ENCODE assay signal across 40 mouse cellular contexts in the genomic region with DNA sequence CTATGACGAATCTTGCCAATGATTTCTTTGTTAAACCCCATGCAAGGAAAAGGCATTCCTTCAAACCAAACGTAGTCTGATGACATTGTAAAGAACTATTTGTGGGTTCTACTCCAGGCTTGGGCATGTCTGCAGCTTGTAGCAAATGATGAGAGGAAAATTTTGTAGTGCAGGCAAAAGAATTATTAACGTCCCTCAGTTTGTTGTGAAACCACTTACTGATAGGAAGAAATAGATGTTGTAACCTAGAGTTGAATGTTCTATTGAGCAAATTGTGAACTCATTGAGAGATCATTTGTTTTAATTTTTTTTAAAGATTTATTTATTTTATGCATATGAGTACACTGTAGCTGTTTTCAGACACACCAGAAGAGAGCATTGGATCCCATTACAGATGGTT. TPM values are rescaled to one million over a fixed set of nuclear protein-coding genes. Genes with fewer than 3 reads are reported as not detected.
"Had no signal": no experiment of that assay in that cellular context is flagged by ENCODE, and none has a peak within 500 bp of the region (broad histone marks: within the 10 kb centered on the region; RNA-seq: fewer than 3 reads in every experiment).

No protein-coding gene starts in this region.

- DNase-seq: cerebellum, adult 8-10 months; cerebellum, adult 9-10 months; cerebellum, adult 9-11 months; cerebellum, postnatal 10 days; cerebellum, postnatal 14 days; cerebellum, postnatal 25 days; cerebellum, postnatal 36 days; embryo, embryonic 11 days; forebrain, postnatal 0 days; gastrocnemius, adult 2 months; gastrocnemius, postnatal 10 days; gastrocnemius, postnatal 14 days; gastrocnemius, postnatal 25 days; gastrocnemius, postnatal 36 days; heart, adult 11 months; heart, adult 18-20 months; heart, adult 2 months had no signal

- H3K4me1 ChIP-seq: embryonic facial prominence, embryonic 10.5 days; embryonic facial prominence, embryonic 12.5 days; embryonic facial prominence, embryonic 13.5 days; embryonic facial prominence, embryonic 15.5 days; forebrain, embryonic 10.5 days; forebrain, embryonic 12.5 days; forebrain, embryonic 13.5 days; forebrain, embryonic 15.5 days had no signal

- H3K27me3 ChIP-seq: embryonic facial prominence, embryonic 12.5 days; embryonic facial prominence, embryonic 13.5 days; embryonic facial prominence, embryonic 15.5 days; forebrain, embryonic 12.5 days; forebrain, embryonic 13.5 days; forebrain, embryonic 15.5 days had no signal

- H3K9me3 ChIP-seq: embryonic facial prominence, embryonic 12.5 days had no signal

- H3K36me3 ChIP-seq: embryonic facial prominence, embryonic 10.5 days; embryonic facial prominence, embryonic 12.5 days; embryonic facial prominence, embryonic 13.5 days; embryonic facial prominence, embryonic 15.5 days; forebrain, embryonic 10.5 days; forebrain, embryonic 12.5 days; forebrain, embryonic 15.5 days had no signal

- ATAC-seq: forebrain, embryonic 13.5 days; forebrain, embryonic 14.5 days; forebrain, embryonic 15.5 days; forebrain, embryonic 16.5 days; forebrain, postnatal 0 days had no signal

- H3K27ac ChIP-seq: embryonic facial prominence, embryonic 10.5 days; embryonic facial prominence, embryonic 12.5 days; embryonic facial prominence, embryonic 13.5 days; embryonic facial prominence, embryonic 15.5 days; forebrain, embryonic 10.5 days; forebrain, embryonic 12.5 days; forebrain, embryonic 13.5 days; forebrain, embryonic 15.5 days; gastrocnemius, adult 2 months; heart, adult 2 months had no signal

- H3K4me2 ChIP-seq: embryonic facial prominence, embryonic 12.5 days; embryonic facial prominence, embryonic 13.5 days; embryonic facial prominence, embryonic 15.5 days; forebrain, embryonic 12.5 days; forebrain, embryonic 13.5 days; forebrain, embryonic 15.5 days had no signal

- H3K9ac ChIP-seq: embryonic facial prominence, embryonic 12.5 days; embryonic facial prominence, embryonic 13.5 days; embryonic facial prominence, embryonic 15.5 days; forebrain, embryonic 12.5 days; forebrain, embryonic 13.5 days; forebrain, embryonic 15.5 days; forebrain, postnatal 0 days had no signal

- H3K4me3 ChIP-seq: embryonic facial prominence, embryonic 10.5 days; embryonic facial prominence, embryonic 12.5 days; embryonic facial prominence, embryonic 13.5 days; embryonic facial prominence, embryonic 15.5 days; erythroblast, embryonic 14.5 days; forebrain, embryonic 10.5 days; forebrain, embryonic 12.5 days; forebrain, embryonic 13.5 days; forebrain, embryonic 15.5 days; gastrocnemius, adult 2 months; heart, adult 2 months had no signal

RNA-seq across cellular contexts. Expression of gene Sult2a7, which starts 1.1 kb away (rescaled TPM):
- total RNA-seq: common myeloid progenitor, adult 5-6 weeks; forebrain, postnatal 0 days; gastrocnemius, adult 18-20 months; gastrocnemius, adult 2 months; gastrocnemius, adult 8-10 months; gastrocnemius, postnatal 10 days; gastrocnemius, postnatal 14 days; gastrocnemius, postnatal 25 days; gastrocnemius, postnatal 36 days; gastrocnemius, postnatal 4 days; granulocyte monocyte progenitor cell, adult 5-6 weeks; heart, adult 18-20 months; heart, adult 2 months; heart, adult 8-10 months had no signal
- polyA plus RNA-seq: cortical plate, adult 2 months; embryonic facial prominence, embryonic 10.5 days; embryonic facial prominence, embryonic 11.5 days; embryonic facial prominence, embryonic 12.5 days; embryonic facial prominence, embryonic 13.5 days; embryonic facial prominence, embryonic 14.5 days; embryonic facial prominence, embryonic 15.5 days; erythroblast, embryonic 14.5 days; forebrain, embryonic 10.5 days; forebrain, embryonic 11.5 days; forebrain, embryonic 12.5 days; forebrain, embryonic 13.5 days; forebrain, embryonic 14.5 days; forebrain, embryonic 15.5 days; forebrain, embryonic 16.5 days; forebrain, postnatal 0 days; frontal cortex, adult 2 months; gonadal fat pad, adult 2 months; heart, adult 2 months had no signal

RNA-seq across cellular contexts. Expression of gene Sult2a8, which starts 46.3 kb away (rescaled TPM):
- total RNA-seq: common myeloid progenitor, adult 5-6 weeks; forebrain, postnatal 0 days; gastrocnemius, adult 2 months; gastrocnemius, postnatal 10 days; gastrocnemius, postnatal 14 days; gastrocnemius, postnatal 25 days; gastrocnemius, postnatal 36 days; granulocyte monocyte progenitor cell, adult 5-6 weeks; heart, adult 18-20 months; heart, adult 2 months; heart, adult 8-10 months had no signal
- polyA plus RNA-seq: cortical plate, adult 2 months; embryonic facial prominence, embryonic 10.5 days; embryonic facial prominence, embryonic 11.5 days; embryonic facial prominence, embryonic 12.5 days; embryonic facial prominence, embryonic 13.5 days; embryonic facial prominence, embryonic 14.5 days; embryonic facial prominence, embryonic 15.5 days; erythroblast, embryonic 14.5 days; forebrain, embryonic 10.5 days; forebrain, embryonic 11.5 days; forebrain, embryonic 12.5 days; forebrain, embryonic 13.5 days; forebrain, embryonic 14.5 days; forebrain, embryonic 15.5 days; forebrain, embryonic 16.5 days; forebrain, postnatal 0 days; frontal cortex, adult 2 months; gonadal fat pad, adult 2 months; heart, adult 2 months had no signal
